Mouse (Mus musculus) lung, adult 2 months (tissue): ENCODE data around the gene Vim.
"Not testable (repeated sequence)": the region's sequence is repeated elsewhere in the genome, so short reads cannot be mapped to it uniquely, and the experiment has no call there.

ENCODE experiments used
- CTCF ChIP-seq: fragments of 200-500 bp; IDR thresholded peaks from 2 replicates; pipeline ENCODE4 v1.5.1; 2011; ENCODE audit warnings: mild to moderate bottlenecking, low read length, control low read depth; ENCODE audit not compliant: insufficient read depth
- POLR2A ChIP-seq: fragments of 200-500 bp; IDR thresholded peaks from 2 replicates; pipeline ENCODE4 v1.6.1; 2011; ENCODE audit warnings: low read depth, mild to moderate bottlenecking, control low read depth, low read length, borderline replicate concordance; ENCODE audit errors: extremely low read depth

DNA sequence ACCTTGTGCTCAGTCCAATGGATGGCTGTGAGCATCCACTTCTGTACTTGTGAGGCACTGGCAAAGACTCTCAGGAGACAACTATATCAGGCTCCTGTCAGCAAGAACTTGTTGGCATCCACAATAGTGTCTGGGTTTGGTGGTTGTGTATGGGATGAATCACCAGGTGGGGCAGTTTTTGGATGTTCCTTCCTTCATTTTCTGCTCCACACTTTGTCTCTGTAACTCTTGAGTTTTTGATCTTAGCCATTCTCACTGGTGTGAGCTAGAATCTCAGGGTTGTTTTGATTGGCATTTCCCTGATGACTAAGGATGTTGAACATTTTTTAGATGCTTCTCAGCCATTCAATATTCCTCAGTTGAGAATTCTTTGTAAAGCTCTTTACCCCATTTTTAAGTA lies 10.0 kb downstream of the Vim start:
- TF ChIP-seq CTCF, POLR2A: not testable (repeated sequence)
